Mouse (Mus musculus) T-helper 17 cell (primary cell): Measurements from ENCODE around the gene Arhgap28.

Source experiments
- in situ Hi-C, 2 experiments: fragments of 300-600 bp; cut with MboI, MseI; formaldehyde crosslinking; loops; 1 replicate in 1 of 2; 2 replicates in 1 of 2; pipeline ENCODE4 v1.15.1; 2025; ENCODE audit warnings: high pct_unique_total_duplicates in 2 of 2

Gene Arhgap28

GRCm38 (mm10) chr17:68003741-68004560 lies at the start of gene Arhgap28:
TSS of gene Arhgap28 (minus strand) at chr17:68004120.
- in situ Hi-C loops, result no loop called here

GRCm38 (mm10) chr17:68046341-68046675 lies 42.4 kb upstream of the Arhgap28 start:
- in situ Hi-C loops, result no loop called here

GRCm38 (mm10) chr17:68045655-68046340 lies 41.9 kb upstream of the Arhgap28 start:
- in situ Hi-C loops, result no loop called here

- in situ Hi-C loops, result no loop called here
Observed at GRCm38 (mm10) chr17:68042377-68042776, 38.5 kb upstream of the Arhgap28 start.

- in situ Hi-C loops, result no loop called here
Observed at GRCm38 (mm10) chr17:68037011-68037410, 33.1 kb upstream of the Arhgap28 start.

GRCm38 (mm10) chr17:68029495-68029894 lies 25.6 kb upstream of the Arhgap28 start:
- in situ Hi-C loops, result no loop called here

GRCm38 (mm10) chr17:68028519-68028918 lies 24.6 kb upstream of the Arhgap28 start:
- in situ Hi-C loops, result no loop called here

- in situ Hi-C loops, result no loop called here
Observed at GRCm38 (mm10) chr17:68024327-68024726, 20.4 kb upstream of the Arhgap28 start.

- in situ Hi-C loops, result no loop called here
Observed at GRCm38 (mm10) chr17:68019466-68020065, 15.6 kb upstream of the Arhgap28 start.

- in situ Hi-C loops, result no loop called here
Observed at GRCm38 (mm10) chr17:68017095-68017494, 13.2 kb upstream of the Arhgap28 start.

GRCm38 (mm10) chr17:68011606-68012005 lies 7.7 kb upstream of the Arhgap28 start:
- in situ Hi-C loops, result no loop called here

GRCm38 (mm10) chr17:68010041-68010440 lies 6.1 kb upstream of the Arhgap28 start:
- in situ Hi-C loops, result no loop called here

GRCm38 (mm10) chr17:68004581-68005330 lies 836 bp upstream of the Arhgap28 start:
- in situ Hi-C loops, result no loop called here

- in situ Hi-C loops, result no loop called here
Observed at GRCm38 (mm10) chr17:68002608-68003595, 1.0 kb downstream of the Arhgap28 start.

- in situ Hi-C loops, result no loop called here
Observed at GRCm38 (mm10) chr17:67999801-68000200, 4.1 kb downstream of the Arhgap28 start.

GRCm38 (mm10) chr17:67996769-67997155 lies 7.2 kb downstream of the Arhgap28 start:
- in situ Hi-C loops, result no loop called here

GRCm38 (mm10) chr17:67996097-67996768 lies 7.7 kb downstream of the Arhgap28 start:
- in situ Hi-C loops, result no loop called here

- in situ Hi-C loops, result no loop called here
Observed at GRCm38 (mm10) chr17:67995277-67995819, 8.6 kb downstream of the Arhgap28 start.

GRCm38 (mm10) chr17:67994861-67995260 lies 9.1 kb downstream of the Arhgap28 start:
- in situ Hi-C loops, result no loop called here
